ENCODE assay signal across 11 mouse cellular contexts in genomic region chr1:128303900-128304299, GRCm38 (mm10). TPM values are rescaled to one million over a fixed set of nuclear protein-coding genes. Genes with fewer than 3 reads are reported as not detected.
A peak's percentile ranks its signal among the peaks of the same experiment; 100 is the strongest.
DNase-seq lines count a peak whose midpoint lies in the region; ATAC-seq and TF ChIP-seq lines count a peak whose summit lies in the region.
"Had no signal": no experiment of that assay in that cellular context is flagged by ENCODE, and none has a peak within 500 bp of the region (broad histone marks: within the 10 kb centered on the region; RNA-seq: fewer than 3 reads in every experiment).

No protein-coding gene starts in this region.

- DNase-seq in layer of hippocampus, adult 2 months (ENCODE audit: low spot score in 2 of 2) = no peak
- no peak for DNase-seq in layer of hippocampus, adult 18-20 months (ENCODE audit: low spot score in 2 of 2)
- peak; percentile 67 for DNase-seq in Patski (ENCODE audit: low read depth, low spot score)
- DNase-seq in cerebellum, postnatal 10 days = peak; percentile 99
- peak; percentile 72 for DNase-seq in kidney, postnatal 10 days
- DNase-seq in thymus, adult 2 months = no peak
- no peak for DNase-seq in T-cell, adult 2 months (ENCODE audit: low spot score)
- DNase-seq in gastrocnemius, postnatal 10 days = no peak

- peak; percentile 86 for ATAC-seq in Patski

- 93% methylated on average over 16 of the region's 16 CpGs for WGBS in thymus, adult 2 months

- peak overlapping the region; percentile 24; the same call in 1 of the 2 replicates for H3K27ac ChIP-seq in layer of hippocampus, adult 2 months
- H3K27ac ChIP-seq in thymus, adult 2 months (ENCODE audit: control insufficient read depth, insufficient read depth, low read length) = no peak overlapping the region
- H3K27ac ChIP-seq: stomach, embryonic 15.5 days had no signal

- H3K4me1 ChIP-seq in thymus, adult 2 months (replicated peaks; ENCODE audit: control insufficient read depth, insufficient read depth, low read length) = no peaks in the 10 kb centered on the region
- H3K4me1 ChIP-seq: stomach, embryonic 15.5 days had no signal

- in situ Hi-C loops in Patski (cut with MboI; ENCODE audit: low pct_unique_long_range_greater_than_20kb) = no loop called here

- no peak for TF ChIP-seq CTCF in layer of hippocampus, adult 2 months (conservative IDR thresholded peaks at IDR 0.05)
- TF ChIP-seq CTCF in Patski (IDR thresholded peaks at IDR 0.05) = no peak
- TF ChIP-seq CTCF in thymus, adult 2 months (IDR thresholded peaks at IDR 0.05; ENCODE audit: borderline replicate concordance, control insufficient read depth, extremely low read depth, insufficient read depth, low read length, poor library complexity) = no peak

- TF ChIP-seq POLR2A in thymus, adult 2 months (IDR thresholded peaks at IDR 0.05; ENCODE audit: control insufficient read depth, extremely low read depth, insufficient read depth, low read length, poor library complexity) = no peak

- no peaks in the 10 kb centered on the region for H3K36me3 ChIP-seq in thymus, adult 2 months (ENCODE audit: control insufficient read depth, insufficient read depth, low read length)
- H3K36me3 ChIP-seq: stomach, embryonic 15.5 days had no signal

- H3K4me3 ChIP-seq in layer of hippocampus, adult 2 months = peak overlapping the region; percentile 26
- no peak overlapping the region for H3K4me3 ChIP-seq in thymus, adult 2 months (ENCODE audit: control insufficient read depth, insufficient read depth, low read length)
- H3K4me3 ChIP-seq: stomach, embryonic 15.5 days had no signal

- POLR2A ChIA-PET in Patski (lab: Charles Lee) = no interaction called here

- CTCF ChIA-PET in Patski (lab: Charles Lee) = no interaction called here

- H3K27me3 ChIP-seq in Patski = no peaks in the 10 kb centered on the region
- H3K27me3 ChIP-seq in thymus, adult 2 months (ENCODE audit: control insufficient read depth, insufficient read depth, low read length) = no peaks in the 10 kb centered on the region
- H3K27me3 ChIP-seq: CH12.LX; stomach, embryonic 15.5 days had no signal

RNA-seq across cellular contexts. Expression of gene Lct, which starts 24.2 kb away (rescaled TPM):
- 10 to 100 TPM; 58.4 to 74.2 TPM for total RNA-seq in layer of hippocampus, adult 2 months (2021)
- 10 to 100 TPM; 53.8 to 69.6 TPM for total RNA-seq in layer of hippocampus, adult 18-20 months (2021)
- 0.04 TPM for polyA plus RNA-seq in Patski (2021)
- polyA plus RNA-seq in thymus, adult 2 months (2012; rRNA removed) = 0.15 and 0.19 TPM in 2 replicates
- under 1 TPM; 0.09 to 0.14 TPM for total RNA-seq in gastrocnemius, postnatal 10 days (2021)
- total RNA-seq: liver, adult 2 months had no signal
- polyA plus RNA-seq: liver, adult 2 months had no signal

RNA-seq across cellular contexts. Expression of gene Mcm6, which starts 55.6 kb away (rescaled TPM):
- 10 to 100 TPM; 17.6 to 23.4 TPM for total RNA-seq in layer of hippocampus, adult 2 months (2021)
- 10 to 100 TPM; 13.1 to 13.6 TPM for total RNA-seq in layer of hippocampus, adult 18-20 months (2021)
- polyA plus RNA-seq in Patski (2021) = 73.5 TPM
- polyA plus RNA-seq in thymus, adult 2 months (2012; rRNA removed) = 76.2 and 96.6 TPM in 2 replicates
- 10 to 100 TPM; 15.3 to 22.4 TPM for total RNA-seq in gastrocnemius, postnatal 10 days (2021)

Comparison
In these comparisons a context has a peak if more than half of its experiments do, and no peak if none do; other contexts are left out.
1. DNase-seq: peak in Patski (single experiment), cerebellum, postnatal 10 days (2 of 2) and kidney, postnatal 10 days (single experiment); none in layer of hippocampus, adult 2 months (0 of 2), layer of hippocampus, adult 18-20 months (0 of 2), thymus, adult 2 months (single experiment), T-cell, adult 2 months (single experiment) and gastrocnemius, postnatal 10 days (single experiment).
2. RNA of gene Lct, which starts 24.2 kb away (total RNA-seq): 58.4 to 74.2 TPM in layer of hippocampus, adult 2 months and 53.8 to 69.6 TPM in layer of hippocampus, adult 18-20 months; 0.09 to 0.14 TPM in gastrocnemius, postnatal 10 days; every median in the first group is over 10 times any median in the second.